Mouse (Mus musculus) hindbrain, embryonic 11.5 days (tissue): Measurements from ENCODE around the gene Gria1. TPM values are rescaled to one million over a fixed set of nuclear protein-coding genes. Genes with fewer than 3 reads are reported as not detected.

ENCODE experiments used
- ATAC-seq: fragments of 200-750 bp; cut with Nextera tagmentation; 2 replicates; pipeline ENCODE4 v1.8.0; 2017; ENCODE audit warnings: mild to moderate bottlenecking, moderate TSS enrichment, moderate library complexity; ENCODE audit not compliant: low FRiP score
- DNase-seq: peaks from one replicate; pipeline ENCODE4 v3.0.0-alpha.2; 2015; ENCODE audit warnings: low spot score
- H3K27ac ChIP-seq: fragments of 300-500 bp; sonication (generic); 2 replicates; pipeline ENCODE4 v1.5.1; 2014; ENCODE audit warnings: mild to moderate bottlenecking, low read depth, low read length
- H3K27me3 ChIP-seq: fragments of 300-500 bp; sonication (generic); 2 replicates; pipeline ENCODE4 v1.6.1; 2014; ENCODE audit warnings: mild to moderate bottlenecking, low read length, moderate library complexity, mixed read lengths; ENCODE audit not compliant: control insufficient read depth, insufficient read depth
- H3K36me3 ChIP-seq: fragments of 300-500 bp; sonication (generic); 2 replicates; pipeline ENCODE4 v1.6.1; 2014; ENCODE audit warnings: mild to moderate bottlenecking, low read length, moderate library complexity, mixed read lengths; ENCODE audit not compliant: control insufficient read depth, insufficient read depth
- H3K4me1 ChIP-seq: fragments of 300-500 bp; sonication (generic); replicated peaks from 2 replicates; pipeline ENCODE4 v1.6.1; 2014; ENCODE audit warnings: low read length, mixed read lengths; ENCODE audit not compliant: control insufficient read depth, insufficient read depth
- H3K4me2 ChIP-seq: fragments of 300-500 bp; sonication (generic); replicated peaks from 2 replicates; pipeline ENCODE4 v1.6.1; 2014; ENCODE audit warnings: mild to moderate bottlenecking, low read depth, low read length
- H3K4me3 ChIP-seq: fragments of 300-500 bp; sonication (generic); 2 replicates; pipeline ENCODE4 v1.5.1; 2014; ENCODE audit warnings: low read depth, low read length
- H3K9ac ChIP-seq: fragments of 300-500 bp; sonication (generic); 2 replicates; pipeline ENCODE4 v1.6.1; 2014; ENCODE audit warnings: low read depth, low read length
- H3K9me3 ChIP-seq: fragments of 300-500 bp; sonication (generic); 2 replicates; pipeline ENCODE4 v1.6.1; 2016; ENCODE audit warnings: low read length; ENCODE audit not compliant: control insufficient read depth
- WGBS: fragments of 180-500 bp; shearing (Covaris S2); extraction: QIAGEN DNeasy Blood & Tissue Kit; methylation state at CpG from one replicate; pipeline ENCODE4 v1.1.7; 2014; 5-methylcytosine and 5-hydroxymethylcytosine counted together
- polyA plus RNA-seq: library from polyadenylated mRNA; unstranded; fragments of >200 nt; fragmentation: Nextera tagmentation; extraction: Ambion mirVana; gene quantifications from 2 replicates; pipeline ENCODE4 v1.2.1, GENCODE M21; 2014

Gene Gria1
- polyA plus RNA-seq, 1 experiment from 2014 or later: 2.8 TPM

DNA sequence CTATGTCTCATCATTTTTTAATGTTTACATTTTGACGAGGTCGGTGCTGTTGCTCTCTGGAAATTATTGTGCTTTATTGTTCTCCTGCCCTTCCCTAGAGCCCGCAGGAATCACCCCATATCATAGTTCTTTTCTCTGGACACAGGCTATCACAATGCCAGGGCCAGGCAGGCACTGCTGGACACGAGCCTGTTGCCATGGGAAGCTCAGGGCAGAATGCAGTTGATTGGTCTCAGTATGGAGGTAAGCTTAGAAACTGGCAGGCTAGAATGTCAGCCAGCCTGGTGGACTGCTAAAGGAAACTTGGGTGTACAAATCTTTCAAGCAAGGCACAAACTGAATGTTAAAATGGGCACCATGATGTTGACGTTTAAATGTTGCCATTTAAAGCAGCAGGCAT is 78.3 kb downstream of the Gria1 start:
- 55% methylated on average over 5 of the region's 5 CpGs for WGBS
- Histone ChIP-seq H3K27me3 (no peaks in the 10 kb centered on the region), H3K36me3 (no peaks in the 10 kb centered on the region), H3K9me3 (no peaks in the 10 kb centered on the region), H3K27ac (no peak overlapping the region), H3K4me1 (0 out of 2 replicates have a peak, but pooled peaks cover 2% of the 10 kb centered on the region), H3K4me2 (no peak overlapping the region), H3K9ac (no peak overlapping the region), H3K4me3 (no peak overlapping the region)
- ATAC-seq (no peak), DNase-seq (peak; percentile 21)

DNA sequence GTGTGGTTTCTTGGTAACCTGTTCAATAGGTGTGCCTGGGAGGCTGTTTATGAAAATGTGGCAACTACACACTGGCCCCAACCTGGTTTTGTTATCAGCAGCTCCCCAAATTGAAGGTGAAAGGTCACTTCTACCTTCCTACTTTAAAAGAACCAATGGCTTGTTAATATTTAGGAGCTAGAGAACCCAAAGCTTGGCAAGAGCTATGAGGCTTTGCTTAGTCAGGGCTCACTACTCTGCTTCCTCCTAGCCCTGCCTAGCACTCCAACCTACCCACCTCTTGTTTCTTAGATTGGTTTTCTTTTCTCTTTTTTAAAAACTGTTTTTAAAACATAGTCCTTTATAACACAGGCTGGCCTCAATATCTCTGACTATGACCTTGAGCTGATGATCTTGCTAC is 79.5 kb downstream of the Gria1 start:
- DNase-seq (no peak), ATAC-seq (no peak)
- no peak overlapping the region for H3K4me3 ChIP-seq

DNA sequence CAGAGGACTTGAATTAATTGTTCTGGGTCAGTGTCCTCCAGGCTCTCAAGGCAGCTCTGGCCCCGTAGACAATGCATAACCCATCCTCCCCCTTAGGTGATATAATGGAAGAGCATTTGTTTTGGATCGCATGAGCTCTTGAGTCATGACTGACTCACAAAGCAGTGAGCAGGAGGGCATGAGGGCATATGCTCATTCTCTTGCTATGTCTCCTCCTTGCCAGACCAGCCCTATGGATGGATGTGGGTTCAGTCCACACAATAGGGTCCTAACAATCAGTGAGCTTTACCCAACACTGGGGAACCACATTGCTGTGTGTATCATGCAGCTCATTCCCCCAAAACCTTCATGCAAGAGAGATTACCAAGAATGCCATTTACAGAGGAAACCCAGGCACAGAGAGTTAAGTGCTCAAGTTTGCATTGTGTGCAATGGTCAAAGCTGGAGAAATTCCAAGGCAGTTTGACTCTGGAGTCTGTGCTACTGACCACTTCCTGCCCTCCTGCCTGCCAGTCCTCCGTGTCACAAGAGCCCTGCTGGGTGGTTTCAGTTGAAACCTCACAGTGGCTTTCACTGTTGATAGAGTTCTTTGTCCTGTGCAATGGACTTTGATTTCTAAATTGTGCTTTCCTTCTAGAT is 80.2 kb downstream of the Gria1 start:
- Histone ChIP-seq H3K9ac (no peak overlapping the region), H3K36me3 (no peaks in the 10 kb centered on the region), H3K4me3 (no peak overlapping the region), H3K27ac (no peak overlapping the region), H3K27me3 (no peaks in the 10 kb centered on the region), H3K9me3 (no peaks in the 10 kb centered on the region), H3K4me1 (0 out of 2 replicates have a peak, but pooled peaks cover 2% of the 10 kb centered on the region), H3K4me2 (no peak overlapping the region)
- 44% methylated on average over 3 of the region's 3 CpGs for WGBS
- ATAC-seq (no peak), DNase-seq (no peak)

More for the DNA sequence above, 79.5 kb downstream of the Gria1 start:
- Histone ChIP-seq H3K4me1 (0 out of 2 replicates have a peak, but pooled peaks cover 2% of the 10 kb centered on the region), H3K27me3 (no peaks in the 10 kb centered on the region), H3K9me3 (no peaks in the 10 kb centered on the region), H3K4me2 (no peak overlapping the region), H3K27ac (no peak overlapping the region), H3K36me3 (no peaks in the 10 kb centered on the region), H3K9ac (no peak overlapping the region)

DNA sequence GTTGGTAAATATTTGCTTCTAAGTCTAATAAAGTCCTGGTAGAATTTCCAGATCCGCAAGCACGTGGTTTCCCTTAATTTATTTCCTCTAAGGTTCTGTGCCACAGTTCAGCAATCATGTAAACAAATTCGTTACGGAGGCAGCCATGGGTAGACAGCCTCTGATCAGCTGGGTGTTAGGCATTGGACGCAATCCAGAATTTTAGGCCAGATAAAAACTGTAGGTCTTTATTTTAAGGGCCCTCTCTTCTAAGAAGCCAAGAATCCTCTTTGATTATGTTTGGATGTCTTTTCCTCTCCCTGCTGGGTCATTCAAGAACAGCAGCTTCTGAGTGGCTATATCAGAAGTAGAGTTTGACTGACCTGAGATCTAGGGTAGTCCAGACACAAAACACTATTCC is 89.3 kb downstream of the Gria1 start:
- ATAC-seq (no peak), DNase-seq (no peak)
- Histone ChIP-seq H3K36me3 (no peaks in the 10 kb centered on the region), H3K4me2 (no peak overlapping the region), H3K4me1 (no peaks in the 10 kb centered on the region), H3K9ac (no peak overlapping the region), H3K27me3 (no peaks in the 10 kb centered on the region), H3K27ac (no peak overlapping the region), H3K9me3 (no peaks in the 10 kb centered on the region), H3K4me3 (no peak overlapping the region)
- 91% methylated on average over 5 of the region's 5 CpGs for WGBS

DNA sequence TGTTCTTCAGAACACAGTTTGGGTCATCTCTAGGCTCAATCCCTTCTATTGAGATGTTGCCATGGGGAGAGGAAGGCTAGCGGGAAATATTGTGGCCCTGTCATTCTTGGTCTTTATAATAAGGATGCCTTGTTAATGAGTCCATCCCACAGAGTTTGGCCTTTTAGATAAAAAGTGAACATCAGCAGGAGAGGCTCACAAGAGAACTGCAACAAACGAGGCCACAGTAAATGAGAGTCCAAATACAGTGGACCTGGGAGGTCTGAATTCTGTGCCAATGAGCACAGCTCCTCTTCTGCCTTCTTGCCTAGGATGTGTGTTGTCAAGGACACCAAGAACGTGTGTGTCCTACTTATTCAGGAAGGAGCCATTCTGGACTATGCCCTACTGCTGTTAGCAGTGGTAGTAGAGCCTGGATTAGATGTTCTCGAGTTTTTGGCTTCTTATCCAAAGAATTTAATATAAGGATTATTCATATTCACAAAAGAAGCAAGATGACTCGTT is 92.6 kb downstream of the Gria1 start:
- WGBS: 76% methylated on average over 5 of the region's 5 CpGs

DNA sequence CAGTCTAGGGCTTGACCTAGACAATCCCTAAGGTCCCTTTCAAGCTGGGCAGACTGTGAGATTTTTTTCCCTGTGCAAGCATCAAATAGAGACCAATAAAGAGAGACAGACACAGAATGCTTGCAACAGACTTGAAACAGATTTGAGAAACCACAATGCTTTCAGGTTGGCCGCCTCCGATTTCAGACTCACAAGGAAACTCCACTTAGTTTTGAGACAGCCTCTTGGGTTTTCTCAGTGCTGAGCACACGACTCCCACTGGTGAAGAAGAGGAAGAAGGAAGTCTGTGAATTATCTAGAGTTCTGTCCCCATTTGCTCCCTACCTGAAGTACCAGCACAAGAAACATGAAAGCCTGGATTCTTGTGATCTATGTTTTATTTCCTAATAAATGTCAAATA is 94.5 kb downstream of the Gria1 start:
- Histone ChIP-seq H3K9ac (no peak overlapping the region), H3K4me1 (no peaks in the 10 kb centered on the region), H3K4me2 (no peak overlapping the region), H3K27me3 (no peaks in the 10 kb centered on the region), H3K27ac (no peak overlapping the region), H3K36me3 (no peaks in the 10 kb centered on the region), H3K4me3 (no peak overlapping the region), H3K9me3 (no peaks in the 10 kb centered on the region)
- ATAC-seq (no peak), DNase-seq (no peak)
- 69% methylated on average over 3 of the region's 3 CpGs for WGBS

More for the DNA sequence above, 92.6 kb downstream of the Gria1 start:
- ATAC-seq (no peak), DNase-seq (no peak)
- Histone ChIP-seq H3K4me3 (no peak overlapping the region), H3K36me3 (no peaks in the 10 kb centered on the region), H3K27ac (no peak overlapping the region), H3K27me3 (no peaks in the 10 kb centered on the region), H3K4me2 (no peak overlapping the region), H3K9ac (no peak overlapping the region), H3K9me3 (no peaks in the 10 kb centered on the region), H3K4me1 (no peaks in the 10 kb centered on the region)

DNA sequence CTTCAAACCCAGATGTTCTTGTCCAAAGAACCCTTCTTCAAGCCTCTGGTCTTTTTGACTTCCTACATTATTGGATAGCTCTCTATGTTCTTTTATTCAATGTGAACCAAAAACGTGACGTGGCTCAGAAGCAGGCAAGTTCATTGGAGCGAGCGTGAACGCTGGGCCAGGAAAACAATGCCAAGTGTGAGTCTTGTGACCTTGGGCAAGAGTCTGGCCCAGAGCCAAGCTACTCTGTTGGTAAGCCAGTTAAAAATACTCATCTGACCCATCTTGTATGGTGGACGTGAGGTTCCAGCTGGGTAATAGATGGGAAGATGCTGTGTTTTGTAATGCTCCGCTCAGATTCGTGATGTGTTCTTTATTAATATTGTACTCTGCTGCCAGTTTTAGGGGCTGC is 101.2 kb downstream of the Gria1 start:
- no peak overlapping the region for H3K27ac ChIP-seq
- ATAC-seq: no peak
- H3K9me3 ChIP-seq: no peaks in the 10 kb centered on the region
- H3K27me3 ChIP-seq: no peaks in the 10 kb centered on the region
- H3K4me1 ChIP-seq: no peaks in the 10 kb centered on the region
- H3K4me3 ChIP-seq: no peak overlapping the region
- no peak overlapping the region for H3K9ac ChIP-seq
- DNase-seq: no peak
- no peak overlapping the region for H3K4me2 ChIP-seq
- no peaks in the 10 kb centered on the region for H3K36me3 ChIP-seq
- WGBS: 88% methylated on average over 8 of the region's 8 CpGs

DNA sequence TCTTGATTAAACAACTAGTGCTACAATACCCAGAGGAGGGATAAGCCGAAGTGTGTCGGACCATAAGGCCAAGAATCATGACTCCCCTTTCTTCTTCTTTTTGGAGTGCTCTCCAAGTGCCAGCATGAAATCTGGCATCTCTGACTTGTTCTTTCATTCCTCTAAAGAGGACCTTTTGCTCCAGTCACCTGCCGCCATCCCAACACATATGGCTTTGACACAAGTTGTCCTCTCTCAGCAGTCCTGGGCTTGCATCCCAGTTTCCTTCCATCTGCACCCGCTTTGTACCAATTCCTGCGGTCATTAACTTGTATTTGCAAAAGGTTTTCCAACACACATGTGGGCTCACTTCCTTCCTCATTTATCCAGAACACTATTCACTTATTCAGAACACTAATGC is 103.2 kb downstream of the Gria1 start:
- no peaks in the 10 kb centered on the region for H3K4me1 ChIP-seq
- no peak overlapping the region for H3K9ac ChIP-seq
- DNase-seq: no peak
- no peak for ATAC-seq
- H3K9me3 ChIP-seq: no peaks in the 10 kb centered on the region
- 85% methylated on average over 5 of the region's 5 CpGs for WGBS
- H3K4me2 ChIP-seq: no peak overlapping the region
- no peak overlapping the region for H3K27ac ChIP-seq
- H3K27me3 ChIP-seq: no peaks in the 10 kb centered on the region
- no peaks in the 10 kb centered on the region for H3K36me3 ChIP-seq
- no peak overlapping the region for H3K4me3 ChIP-seq

DNA sequence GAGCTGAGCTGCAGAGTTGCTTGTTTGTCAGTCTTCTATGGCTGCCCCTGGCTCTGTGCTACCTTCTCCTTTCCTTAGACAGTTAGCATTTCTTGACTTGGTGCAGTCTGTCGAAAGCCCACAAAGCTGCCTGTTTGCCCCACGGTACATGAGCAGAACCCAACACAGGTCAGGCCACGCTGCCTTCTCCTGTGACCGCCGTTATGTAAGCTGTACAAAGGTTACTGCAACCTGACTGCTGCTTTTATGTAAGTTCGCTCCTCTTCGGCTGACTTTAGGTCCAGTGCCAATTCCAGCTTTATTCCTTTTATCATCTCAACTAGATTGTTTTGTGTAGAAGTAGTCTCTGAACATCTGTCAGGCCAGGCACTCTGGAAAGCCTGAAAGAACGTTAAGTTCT is 115.9 kb downstream of the Gria1 start:
- Histone ChIP-seq H3K27me3 (no peaks in the 10 kb centered on the region), H3K4me3 (no peak overlapping the region), H3K9me3 (no peaks in the 10 kb centered on the region), H3K27ac (no peak overlapping the region), H3K36me3 (no peaks in the 10 kb centered on the region), H3K4me2 (no peak overlapping the region), H3K9ac (no peak overlapping the region), H3K4me1 (no peaks in the 10 kb centered on the region)
- ATAC-seq: no peak
- no peak for DNase-seq
- 82% methylated on average over 8 of the region's 8 CpGs for WGBS
